Mouse (Mus musculus): ENCODE measurements at regions not wholly inside any gene's neighbourhood (a gene's known extent, or its start where the extent isn't known, plus 50 kb on each side); places are given as distances from the start of the nearest gene placed in this dataset.
"Not testable (repeated sequence)": the region's sequence is repeated elsewhere in the genome, so short reads cannot be mapped to it uniquely, and the experiment has no call there.

DNA sequence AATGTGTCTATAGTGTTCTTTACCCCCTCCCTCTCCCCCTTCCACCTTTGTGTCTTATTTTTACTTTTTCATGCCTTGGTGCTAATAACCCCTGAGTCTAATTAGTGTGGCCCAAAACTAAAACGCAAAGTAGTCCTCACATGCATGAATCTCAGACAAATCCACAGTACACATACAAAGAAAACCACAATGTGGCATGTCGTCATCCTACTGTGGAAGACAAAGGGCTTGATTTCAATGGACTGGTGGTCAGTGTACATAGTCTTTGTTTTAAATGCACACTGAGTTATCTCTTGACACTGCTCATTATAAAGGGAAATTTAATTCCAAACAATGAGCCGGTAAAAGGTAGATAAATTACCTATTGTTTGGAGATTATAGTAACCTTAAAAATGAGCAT, 188.1 kb downstream of the Basp1 start:
- Histone ChIP-seq H3K27me3 (ENCODE audit: insufficient read depth, low read length) (no peaks in the 10 kb centered on the region), H3K4me2 (ENCODE audit: low read depth, low read length) (no peak overlapping the region), H3K9ac (replicated peaks) (no peak overlapping the region), H3K9me3 (ENCODE audit: low read length) (no peaks in the 10 kb centered on the region), H3K27ac (ENCODE audit: low read depth) (no peak overlapping the region), H3K36me3 (replicated peaks; ENCODE audit: insufficient read depth, low read length) (no peaks in the 10 kb centered on the region), H3K4me1 (ENCODE audit: insufficient read depth) (no peaks in the 10 kb centered on the region), H3K4me3 (ENCODE audit: low read depth, low read length) (no peak overlapping the region)
- 51% methylated on average over 3 of the region's 3 CpGs for WGBS (ENCODE audit: insufficient replicate concordance)
- ATAC-seq (no peak), DNase-seq (no peak)
- TF ChIP-seq EP300 (IDR thresholded peaks at IDR 0.05; ENCODE audit: low read depth) (no peak), CTCF (IDR thresholded peaks at IDR 0.05; ENCODE audit: low read depth) (no peak)

DNA sequence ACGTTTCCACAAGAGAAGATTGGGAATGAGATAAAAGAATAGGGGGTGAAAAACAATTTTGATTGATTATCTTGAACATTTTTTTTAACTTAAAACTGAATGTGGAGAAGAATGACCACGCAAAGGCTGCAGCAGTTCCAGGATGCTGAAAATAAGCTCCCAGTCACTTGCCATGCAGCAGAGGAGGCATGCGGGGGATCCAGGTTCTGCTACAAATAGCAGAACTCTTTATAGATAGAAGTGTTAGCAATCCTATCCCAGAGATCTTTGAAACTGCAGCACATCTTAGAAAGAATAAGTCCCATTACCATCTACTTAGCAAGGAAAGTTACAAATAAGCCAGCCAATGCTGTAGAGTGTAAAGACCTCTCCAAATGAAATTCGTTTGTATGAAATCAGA, 191.8 kb downstream of the Basp1 start:
- Histone ChIP-seq H3K9me3 (ENCODE audit: low read length) (no peaks in the 10 kb centered on the region), H3K27ac (ENCODE audit: low read depth) (no peak overlapping the region), H3K9ac (replicated peaks) (no peak overlapping the region), H3K4me1 (ENCODE audit: insufficient read depth) (no peaks in the 10 kb centered on the region), H3K36me3 (replicated peaks; ENCODE audit: insufficient read depth, low read length) (no peaks in the 10 kb centered on the region), H3K27me3 (ENCODE audit: insufficient read depth, low read length) (no peaks in the 10 kb centered on the region), H3K4me2 (ENCODE audit: low read depth, low read length) (no peak overlapping the region), H3K4me3 (ENCODE audit: low read depth, low read length) (no peak overlapping the region)
- DNase-seq (no peak), ATAC-seq (no peak)
- 74% methylated on average over 4 of the region's 4 CpGs for WGBS (ENCODE audit: insufficient replicate concordance)
- TF ChIP-seq CTCF (IDR thresholded peaks at IDR 0.05; ENCODE audit: low read depth) (no peak), EP300 (IDR thresholded peaks at IDR 0.05; ENCODE audit: low read depth) (no peak)

DNA sequence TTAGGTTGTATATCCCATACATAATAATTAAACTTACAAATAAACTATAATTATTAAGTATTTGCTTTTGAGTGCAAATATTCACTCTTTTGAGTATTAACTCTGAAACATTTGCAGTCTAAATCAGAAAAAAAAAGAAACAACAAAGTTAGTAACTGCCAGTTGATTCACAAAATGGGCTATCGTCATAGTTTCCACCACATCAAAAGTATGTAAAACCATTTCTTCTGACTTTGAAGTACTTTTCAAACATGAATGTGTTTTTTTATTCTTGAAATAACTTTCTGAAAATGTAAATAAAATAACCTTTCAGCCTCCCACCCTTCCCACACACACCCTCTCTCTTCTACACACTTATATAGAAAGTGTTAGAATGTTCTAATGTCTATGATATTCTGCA, 197.2 kb downstream of the Basp1 start:
- Histone ChIP-seq H3K4me2 (ENCODE audit: low read depth, low read length) (no peak overlapping the region), H3K36me3 (replicated peaks; ENCODE audit: insufficient read depth, low read length) (no peaks in the 10 kb centered on the region), H3K27ac (ENCODE audit: low read depth) (no peak overlapping the region), H3K4me1 (ENCODE audit: insufficient read depth) (no peaks in the 10 kb centered on the region), H3K27me3 (ENCODE audit: insufficient read depth, low read length) (no peaks in the 10 kb centered on the region), H3K9me3 (ENCODE audit: low read length) (no peaks in the 10 kb centered on the region), H3K9ac (replicated peaks) (no peak overlapping the region), H3K4me3 (ENCODE audit: low read depth, low read length) (no peak overlapping the region)
- DNase-seq (no peak), ATAC-seq (no peak)
- WGBS (ENCODE audit: insufficient replicate concordance): 83% methylated on average over 1 of the region's 1 CpGs
- TF ChIP-seq EP300 (IDR thresholded peaks at IDR 0.05; ENCODE audit: low read depth): no peak
- TF ChIP-seq CTCF (IDR thresholded peaks at IDR 0.05; ENCODE audit: low read depth): no peak

DNA sequence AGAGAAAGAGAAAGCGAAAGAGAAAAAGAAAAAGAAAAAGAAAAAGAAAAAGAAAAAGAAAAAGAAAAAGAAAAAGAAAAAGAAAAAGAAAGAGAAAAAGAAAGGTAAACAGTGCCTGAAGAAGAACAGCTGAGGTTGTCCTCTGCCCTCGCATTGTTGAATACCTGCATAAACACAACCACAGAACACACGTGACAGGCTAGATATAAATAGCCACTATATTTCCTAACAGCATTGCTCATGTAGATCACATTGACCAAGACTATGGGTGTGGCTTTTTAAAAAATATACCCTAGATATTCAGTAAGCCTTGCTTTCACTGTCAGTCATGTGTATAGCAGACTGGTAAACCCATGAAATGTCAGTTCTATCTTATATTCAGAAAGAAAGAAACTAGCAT, 211.5 kb downstream of the Basp1 start:
- no peaks in the 10 kb centered on the region for H3K4me1 ChIP-seq (ENCODE audit: insufficient read depth)
- WGBS (ENCODE audit: insufficient replicate concordance): 68% methylated on average over 3 of the region's 3 CpGs
- H3K4me2 ChIP-seq (ENCODE audit: low read depth, low read length): no peak overlapping the region
- no peaks in the 10 kb centered on the region for H3K27me3 ChIP-seq (ENCODE audit: insufficient read depth, low read length)
- H3K9me3 ChIP-seq (ENCODE audit: low read length): no peaks in the 10 kb centered on the region
- H3K36me3 ChIP-seq (replicated peaks; ENCODE audit: insufficient read depth, low read length): no peaks in the 10 kb centered on the region
- H3K9ac ChIP-seq (replicated peaks): no peak overlapping the region
- no peak overlapping the region for H3K4me3 ChIP-seq (ENCODE audit: low read depth, low read length)
- H3K27ac ChIP-seq (ENCODE audit: low read depth): no peak overlapping the region
- ATAC-seq: no peak
- no peak for TF ChIP-seq CTCF (IDR thresholded peaks at IDR 0.05; ENCODE audit: low read depth)
- DNase-seq: no peak

DNA sequence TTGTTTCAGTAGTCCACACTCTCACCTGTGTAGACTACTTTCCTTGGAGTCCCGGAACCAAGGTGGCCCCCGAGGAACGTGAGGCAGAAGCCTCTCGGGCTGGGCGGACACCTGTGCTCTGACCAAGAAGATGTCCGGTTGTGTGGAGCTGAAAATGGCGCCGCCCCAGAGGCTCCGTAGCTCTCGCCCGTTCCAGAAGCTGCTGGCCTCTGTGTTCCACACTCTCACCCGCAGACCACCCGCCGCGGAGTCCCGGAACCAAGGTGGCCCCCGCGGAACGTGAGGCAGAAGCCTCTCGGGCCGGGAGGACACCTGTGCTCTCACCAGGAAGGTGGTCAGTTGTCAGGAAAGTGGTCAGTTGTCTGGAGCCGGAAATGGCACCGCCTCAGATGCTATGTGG, 213.3 kb downstream of the Basp1 start:
- not testable (repeated sequence) for H3K4me1 ChIP-seq (ENCODE audit: insufficient read depth); H3K4me2 ChIP-seq (ENCODE audit: low read depth, low read length); DNase-seq; H3K27ac ChIP-seq (ENCODE audit: low read depth); H3K4me3 ChIP-seq (ENCODE audit: low read depth, low read length); H3K9ac ChIP-seq (replicated peaks); H3K27me3 ChIP-seq (ENCODE audit: insufficient read depth, low read length); H3K9me3 ChIP-seq (ENCODE audit: low read length); ATAC-seq; H3K36me3 ChIP-seq (replicated peaks; ENCODE audit: insufficient read depth, low read length)
- WGBS (ENCODE audit: insufficient replicate concordance): 81% methylated on average over 23 of the region's 23 CpGs

DNA sequence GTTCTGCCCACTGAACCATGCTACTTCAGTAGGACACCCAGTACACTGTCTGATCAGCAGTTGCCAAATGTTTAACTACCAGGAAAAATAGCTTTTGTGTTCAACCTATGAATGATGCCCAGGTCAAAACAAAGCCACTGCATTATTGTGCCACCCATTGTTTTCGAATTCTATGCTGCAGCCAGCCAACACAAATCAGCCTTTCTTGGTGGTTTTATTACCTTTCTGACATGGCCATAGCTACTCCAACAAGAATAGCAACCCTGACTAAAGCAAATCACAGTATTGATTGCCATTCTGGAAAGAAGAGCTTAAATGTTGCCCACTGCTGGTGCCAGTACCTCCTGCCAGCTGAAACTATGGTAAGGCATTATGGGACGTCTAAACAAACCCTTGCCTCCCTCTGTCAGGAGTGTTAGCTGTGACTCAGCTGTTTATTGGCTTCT, 225.7 kb downstream of the Basp1 start:
- no peaks in the 10 kb centered on the region for H3K4me1 ChIP-seq (ENCODE audit: insufficient read depth)
- H3K9ac ChIP-seq (replicated peaks): no peak overlapping the region
- no peaks in the 10 kb centered on the region for H3K36me3 ChIP-seq (replicated peaks; ENCODE audit: insufficient read depth, low read length)
- TF ChIP-seq EP300 (IDR thresholded peaks at IDR 0.05; ENCODE audit: low read depth): no peak
- no peak for TF ChIP-seq CTCF (IDR thresholded peaks at IDR 0.05; ENCODE audit: low read depth)
- H3K27ac ChIP-seq (ENCODE audit: low read depth): no peak overlapping the region
- H3K9me3 ChIP-seq (ENCODE audit: low read length): no peaks in the 10 kb centered on the region
- 51% methylated on average over 2 of the region's 2 CpGs for WGBS (ENCODE audit: insufficient replicate concordance)
- no peak overlapping the region for H3K4me3 ChIP-seq (ENCODE audit: low read depth, low read length)
- H3K27me3 ChIP-seq (ENCODE audit: insufficient read depth, low read length): no peaks in the 10 kb centered on the region
- no peak overlapping the region for H3K4me2 ChIP-seq (ENCODE audit: low read depth, low read length)
- DNase-seq (no peak), ATAC-seq (no peak)

DNA sequence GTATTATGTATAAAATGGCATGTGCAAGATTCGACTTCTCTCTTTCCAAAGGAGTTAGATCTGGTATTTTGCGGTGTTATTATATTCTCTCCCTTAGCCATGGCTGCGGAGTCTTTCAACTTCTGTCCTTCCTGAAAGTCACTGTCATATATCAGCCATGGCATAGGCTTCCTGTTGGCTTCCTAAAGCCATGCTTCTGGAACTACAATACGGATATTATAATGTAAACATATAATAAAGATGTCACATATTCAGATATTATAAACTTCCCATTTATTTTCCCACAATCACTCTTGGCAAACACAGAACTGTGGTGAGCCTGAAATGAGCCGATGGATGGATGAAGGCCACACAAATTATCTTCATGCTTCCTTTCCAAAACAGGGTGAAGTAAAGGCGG, 240.8 kb downstream of the Basp1 start:
- Histone ChIP-seq H3K27me3 (ENCODE audit: insufficient read depth, low read length) (no peaks in the 10 kb centered on the region), H3K36me3 (replicated peaks; ENCODE audit: insufficient read depth, low read length) (no peaks in the 10 kb centered on the region), H3K4me2 (ENCODE audit: low read depth, low read length) (no peak overlapping the region), H3K4me1 (ENCODE audit: insufficient read depth) (no peaks in the 10 kb centered on the region), H3K9me3 (ENCODE audit: low read length) (no peaks in the 10 kb centered on the region), H3K9ac (replicated peaks) (no peak overlapping the region), H3K4me3 (ENCODE audit: low read depth, low read length) (no peak overlapping the region), H3K27ac (ENCODE audit: low read depth) (no peak overlapping the region)
- DNase-seq: no peak
- TF ChIP-seq EP300 (IDR thresholded peaks at IDR 0.05; ENCODE audit: low read depth): no peak
- no peak for TF ChIP-seq CTCF (IDR thresholded peaks at IDR 0.05; ENCODE audit: low read depth)
- WGBS (ENCODE audit: insufficient replicate concordance): 74% methylated on average over 6 of the region's 6 CpGs
- no peak for ATAC-seq
